Mouse (Mus musculus) ES-E14 (cell line): ENCODE measurements at regions not wholly inside any gene's neighbourhood (a gene's known extent, or its start where the extent isn't known, plus 50 kb on each side); places are given as distances from the start of the nearest gene placed in this dataset.

Experiments used
- HCFC1 ChIP-seq: IDR thresholded peaks from 2 replicates; pipeline ENCODE4 v1.6.1; 2012; ENCODE audit warnings: low read length, inconsistent platforms, borderline replicate concordance; ENCODE audit not compliant: insufficient read depth
- MAFK ChIP-seq: IDR thresholded peaks from 2 replicates; pipeline ENCODE4 v1.6.1; 2014; ENCODE audit warnings: mild to moderate bottlenecking, low read depth, low read length, inconsistent platforms; ENCODE audit not compliant: insufficient read depth
- ZC3H11A ChIP-seq: IDR thresholded peaks from 2 replicates; pipeline ENCODE4 v1.6.1; 2012; ENCODE audit warnings: low read depth, mild to moderate bottlenecking, inconsistent platforms, low read length, borderline replicate concordance
- ZNF384 ChIP-seq: IDR thresholded peaks from 2 replicates; pipeline ENCODE4 v1.6.1; 2012; ENCODE audit warnings: low read depth, low read length, inconsistent platforms

GRCm38 (mm10) chr15:47202142-47202541 lies 6682.6 kb upstream of the Gm7489 start:
- TF ChIP-seq ZNF384 (no peak), MAFK (no peak), HCFC1 (no peak), ZC3H11A (no peak)
